Mouse (Mus musculus) induced T-regulatory cell, adult 2 months (primary cell): ENCODE measurements around the gene Gpr15.
A peak's percentile ranks its signal among the peaks of the same experiment; 100 is the strongest.

ENCODE experiments used
- DNase-seq: peaks from one replicate; pipeline ENCODE4 v3.0.0-alpha.2; 2012; ENCODE audit warnings: low read depth

Gpr15 gene

DNA sequence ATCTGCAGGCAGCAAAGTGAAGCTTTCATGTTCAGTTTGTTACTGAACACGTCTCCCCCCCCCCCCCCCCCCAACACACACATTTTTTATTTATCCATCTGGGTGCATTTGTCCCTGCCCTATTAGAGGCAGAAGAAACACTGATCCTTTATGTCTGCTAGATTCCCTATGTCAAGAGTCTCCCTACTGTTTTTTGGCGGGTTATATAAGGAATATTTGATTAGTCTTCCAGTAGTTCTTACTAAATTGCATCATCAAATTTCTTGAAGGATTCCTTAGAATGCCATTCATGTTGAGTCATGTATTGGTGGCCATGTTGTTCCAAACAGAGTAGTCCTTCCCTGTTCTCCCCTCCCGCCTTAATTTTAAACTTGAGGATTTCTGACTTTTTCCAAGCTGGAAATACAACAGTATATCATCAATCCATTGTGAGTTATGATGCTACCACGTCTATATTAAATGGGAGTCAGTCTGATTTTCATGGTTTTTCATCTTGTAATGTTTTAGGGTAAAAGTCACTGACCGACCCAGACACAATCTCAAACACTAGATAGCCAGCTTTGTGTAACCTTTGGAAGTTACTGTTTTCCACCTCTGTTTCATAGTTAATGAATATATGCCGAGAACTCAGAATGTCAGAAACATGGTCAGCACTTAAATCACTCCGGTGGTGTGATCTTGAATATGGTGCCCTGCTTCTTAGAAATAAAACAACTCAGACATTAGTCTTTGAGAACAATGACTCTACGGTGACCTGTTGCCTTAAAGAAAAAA is 47.5 kb downstream of the Gpr15 start:
- no peak for DNase-seq

DNA sequence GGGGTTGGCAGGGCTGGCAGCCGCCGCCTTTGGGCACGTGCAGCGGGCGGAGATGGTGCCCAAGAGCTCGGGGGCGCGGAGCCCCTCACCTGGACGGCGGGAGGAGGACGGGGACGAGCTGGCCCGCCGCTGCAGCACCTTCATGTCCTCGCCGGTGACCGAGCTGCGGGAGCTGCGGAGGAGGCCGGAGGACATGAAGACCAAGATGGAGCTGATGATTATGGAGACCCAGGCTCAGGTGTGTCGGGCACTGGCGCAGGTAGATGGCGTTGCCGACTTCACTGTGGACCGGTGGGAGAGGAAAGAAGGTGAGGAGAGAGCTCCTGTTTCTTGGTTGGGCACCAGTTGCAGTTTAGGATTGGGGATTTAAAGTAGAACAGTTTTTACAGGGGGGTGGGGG is 48.2 kb downstream of the Gpr15 start:
- peak; percentile 50 for DNase-seq

DNA sequence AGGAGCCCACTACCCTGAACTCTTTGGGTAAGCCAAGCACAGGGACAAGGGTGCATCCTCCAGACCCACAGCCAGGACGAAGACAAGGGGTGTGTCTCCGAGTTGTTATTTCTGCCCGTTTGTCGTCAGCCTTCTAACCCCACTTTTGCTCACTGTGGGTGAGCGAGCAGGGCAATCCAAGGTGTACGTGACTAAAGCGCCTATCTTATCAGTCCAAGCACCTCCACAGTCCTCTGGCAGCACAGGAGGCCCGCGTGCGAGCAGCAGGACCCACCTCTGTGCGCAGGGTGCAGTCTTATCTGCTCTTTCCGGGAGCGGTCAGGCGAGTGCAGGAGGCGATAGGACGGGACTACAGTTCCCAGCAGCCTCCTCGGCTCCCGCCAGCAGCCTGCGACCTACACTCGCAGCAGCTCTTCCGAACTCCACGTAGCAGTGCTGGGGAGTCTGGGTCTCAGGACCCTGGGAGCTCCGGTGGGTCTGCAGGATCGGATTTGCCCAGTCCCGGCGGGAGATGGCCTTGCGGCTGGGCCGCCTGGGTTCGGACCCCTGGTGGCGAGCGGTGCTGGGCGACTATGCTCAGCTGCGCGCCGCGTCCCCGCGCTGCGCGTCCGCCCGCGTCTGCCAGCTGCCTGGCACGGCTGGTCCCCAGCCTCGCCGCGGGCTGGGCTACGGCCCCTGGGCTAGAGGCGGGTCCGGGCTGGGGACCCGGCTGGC is 48.8 kb downstream of the Gpr15 start, which contains the start of gene Cpox:
Cpox (plus strand) TSS at position 376 of the 714 bp plus-strand sequence.
- DNase-seq = peak; percentile 86

DNA sequence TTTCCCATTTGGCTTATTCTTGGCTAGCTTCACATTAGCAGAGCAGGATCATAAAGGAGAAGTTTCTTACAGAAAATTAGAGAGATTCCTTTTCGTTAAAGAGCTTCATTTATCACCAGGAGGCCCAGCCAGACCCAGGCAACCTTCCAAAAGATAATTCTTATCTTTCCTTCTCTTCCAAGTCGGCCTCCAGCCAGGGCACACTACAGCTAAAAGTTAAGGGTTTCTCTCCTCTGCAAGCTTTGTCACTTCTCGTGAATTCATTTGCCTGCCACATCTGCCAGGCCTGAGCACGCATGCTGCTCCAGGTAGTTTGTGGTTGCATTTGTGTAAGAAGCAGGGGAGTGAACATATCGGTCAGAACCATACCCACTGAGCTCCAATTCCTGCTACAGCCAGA is 49.6 kb downstream of the Gpr15 start:
- DNase-seq = no peak

DNA sequence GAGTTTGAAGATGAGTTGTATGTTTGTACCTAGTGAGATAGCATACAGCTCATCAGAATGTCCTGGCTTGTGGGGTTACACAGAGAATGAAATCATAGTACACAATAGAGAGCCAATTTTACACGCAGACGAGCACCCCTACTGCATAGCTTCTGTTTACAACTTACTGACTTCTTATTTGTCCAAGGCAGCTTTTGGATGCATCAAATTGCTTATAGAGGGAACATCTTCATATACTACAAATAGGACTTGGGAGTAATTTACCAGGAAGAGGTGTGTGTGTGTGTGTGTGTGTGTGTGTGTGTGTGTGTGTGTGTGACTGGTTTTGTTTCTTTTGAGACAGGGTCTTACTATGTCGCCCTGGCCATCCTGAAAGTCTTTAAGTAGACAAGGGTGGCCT is 50.3 kb downstream of the Gpr15 start:
- DNase-seq = no peak
